Mouse (Mus musculus) CD4-positive helper T cell, adult 2 months (primary cell): Measurements from ENCODE around the gene Timp4.

Experiments used
- DNase-seq: peaks from one replicate; pipeline ENCODE4 v3.0.0-alpha.2; 2012; ENCODE audit warnings: low read depth, missing footprints, low spot score

The Timp4 gene

GRCm38 (mm10) chr6:115252099-115252873, at the start of gene Timp4:
Gene Timp4 (minus strand): TSS chr6:115252205.
- no peak for DNase-seq

DNA sequence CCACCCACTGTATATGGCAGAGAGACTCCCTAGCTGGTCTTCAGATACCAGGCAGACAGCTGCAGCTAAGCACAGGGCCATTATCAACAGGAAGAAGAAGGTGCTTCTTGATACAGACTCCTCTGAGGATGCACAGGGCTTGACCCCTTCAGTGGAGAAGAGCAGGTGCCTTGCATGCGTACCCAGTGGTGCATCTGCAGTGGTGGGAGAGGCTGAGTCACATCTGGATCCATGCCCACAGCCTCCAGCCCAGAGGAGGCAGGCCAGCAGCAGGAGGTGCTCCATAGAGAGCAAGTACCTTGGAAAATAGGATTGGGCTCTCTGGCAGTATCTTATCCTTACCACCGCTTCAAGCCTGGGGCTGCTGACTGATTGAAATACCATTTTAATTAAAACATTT, 41.9 kb upstream of the Timp4 start:
- DNase-seq, result no peak

DNA sequence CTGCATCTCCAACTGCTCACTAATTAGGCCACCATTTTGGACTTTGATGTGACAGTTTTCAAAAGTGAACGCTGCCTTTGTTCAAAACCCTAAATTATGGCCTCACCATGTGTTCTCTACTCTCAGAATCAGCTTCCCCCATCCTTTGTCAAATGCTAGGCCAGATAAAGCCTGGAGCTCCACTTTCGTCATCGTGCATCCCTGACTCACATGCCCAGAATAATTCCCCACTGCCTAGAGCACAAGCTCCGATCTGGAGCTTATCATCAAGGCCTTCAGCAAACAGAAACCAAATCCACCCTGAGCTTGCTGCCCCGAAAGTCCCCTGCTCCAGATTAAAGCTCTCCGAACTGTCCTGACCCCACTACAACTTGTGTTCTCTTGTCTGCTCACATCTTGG, 40.6 kb upstream of the Timp4 start:
- no peak for DNase-seq

- DNase-seq, result no peak
Observed at GRCm38 (mm10) chr6:115291823-115292222, 39.8 kb upstream of the Timp4 start.

DNA sequence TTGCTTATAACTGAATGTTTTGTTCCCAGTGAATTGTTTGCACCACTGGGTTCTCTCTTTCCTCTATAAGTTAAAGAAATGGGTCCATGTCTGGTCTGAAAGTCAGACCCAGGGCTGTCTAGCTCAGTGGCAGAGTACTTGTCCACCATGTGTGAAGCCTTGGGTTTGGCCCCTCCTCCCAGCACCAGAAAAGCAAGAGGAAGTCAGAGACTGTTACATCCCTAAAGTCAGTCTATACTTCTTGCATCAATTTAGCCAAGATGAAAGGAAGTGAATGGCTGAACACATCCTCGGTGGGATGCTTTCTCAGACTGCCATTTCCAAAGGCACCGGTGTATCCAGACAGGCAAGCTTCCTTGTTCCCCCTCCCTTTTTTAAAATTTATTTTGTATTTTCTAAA, 39.1 kb upstream of the Timp4 start:
- DNase-seq, result no peak

DNA sequence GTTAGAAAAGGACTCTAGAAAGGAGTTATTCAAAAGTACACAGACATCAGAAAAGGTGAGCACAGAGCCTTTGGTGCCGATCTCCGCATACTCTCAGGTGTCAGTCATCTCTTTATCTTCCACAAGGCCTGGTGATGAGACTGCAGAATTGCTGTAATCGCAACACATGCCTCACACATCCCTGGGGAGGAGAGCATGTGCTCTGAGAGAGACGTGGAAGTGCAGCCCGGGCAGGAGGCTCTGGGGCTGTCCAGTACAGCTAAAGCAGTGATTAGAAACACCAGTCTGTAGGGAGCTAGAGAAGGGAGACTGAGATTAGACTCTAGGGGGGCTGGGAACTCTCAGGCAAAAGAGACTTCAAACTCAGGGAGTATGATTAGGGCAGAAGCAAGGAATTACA, 38.6 kb upstream of the Timp4 start:
- no peak for DNase-seq

- no peak for DNase-seq
Observed at GRCm38 (mm10) chr6:115288223-115288622, 36.2 kb upstream of the Timp4 start.

GRCm38 (mm10) chr6:115286441-115286840, 34.4 kb upstream of the Timp4 start:
- DNase-seq, result no peak

- no peak for DNase-seq
Observed at GRCm38 (mm10) chr6:115284153-115284552, 32.1 kb upstream of the Timp4 start.

DNA sequence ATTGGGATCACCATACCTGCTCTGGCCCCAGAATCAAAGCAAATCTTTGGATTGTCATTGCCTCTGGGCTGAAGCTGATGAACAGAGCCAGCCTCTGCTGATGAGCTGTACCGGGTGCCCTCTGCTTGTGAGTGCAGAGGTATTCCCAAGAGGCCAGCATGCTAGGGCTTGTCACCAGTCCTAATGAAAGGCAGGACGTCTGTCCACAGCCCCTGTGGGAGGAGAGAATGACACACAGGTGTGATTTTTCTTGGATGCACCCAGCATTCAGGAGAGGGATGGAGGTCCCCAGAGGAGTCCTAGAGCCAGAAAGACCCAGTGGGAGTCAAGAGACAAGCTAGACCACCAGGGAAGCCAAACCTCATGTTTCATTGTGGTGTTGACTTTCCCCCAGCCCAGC, 27.6 kb upstream of the Timp4 start:
- DNase-seq, result no peak

- no peak for DNase-seq
Observed at GRCm38 (mm10) chr6:115278086-115278485, 26.1 kb upstream of the Timp4 start.

GRCm38 (mm10) chr6:115275116-115275815, 23.3 kb upstream of the Timp4 start:
- DNase-seq, result no peak

DNA sequence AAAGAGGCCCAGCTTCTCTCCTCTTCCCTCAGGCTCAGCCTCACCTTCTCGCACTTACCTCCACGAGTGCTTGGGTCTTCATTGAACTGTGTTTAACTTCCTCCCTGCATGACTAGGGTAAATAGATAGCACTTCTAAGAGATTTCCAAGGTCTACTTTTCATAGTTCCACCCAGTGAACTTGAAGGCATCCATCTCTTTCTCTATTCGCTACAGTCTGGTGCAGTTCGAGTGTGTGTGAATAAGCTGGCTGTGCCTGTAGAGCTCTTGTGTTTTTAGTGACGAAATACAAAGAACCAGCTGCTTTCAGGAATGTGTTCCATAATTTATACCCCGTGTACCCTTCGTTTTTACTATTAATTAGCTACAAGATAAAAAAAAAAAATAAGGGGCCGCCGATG, 22.7 kb upstream of the Timp4 start:
- DNase-seq, result no peak

DNA sequence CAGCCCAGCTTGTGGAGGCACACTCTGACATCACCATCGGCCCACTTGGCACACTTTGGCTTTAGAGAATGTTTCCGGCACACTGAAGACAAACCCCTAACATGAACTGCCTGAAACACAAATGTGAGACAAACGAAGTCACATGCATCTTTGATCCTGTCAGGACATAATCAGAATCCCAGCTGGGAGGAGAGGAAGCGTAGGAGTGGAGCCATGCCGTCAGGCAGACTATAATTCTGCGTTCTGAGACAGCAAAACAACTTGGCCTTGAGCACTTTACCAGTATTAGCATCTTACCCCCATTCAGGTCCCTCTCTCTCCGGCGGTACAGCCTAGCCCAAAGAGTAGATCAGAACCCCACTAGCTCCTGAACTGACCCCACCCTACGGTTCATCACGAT, 21.3 kb upstream of the Timp4 start:
- no peak for DNase-seq

DNA sequence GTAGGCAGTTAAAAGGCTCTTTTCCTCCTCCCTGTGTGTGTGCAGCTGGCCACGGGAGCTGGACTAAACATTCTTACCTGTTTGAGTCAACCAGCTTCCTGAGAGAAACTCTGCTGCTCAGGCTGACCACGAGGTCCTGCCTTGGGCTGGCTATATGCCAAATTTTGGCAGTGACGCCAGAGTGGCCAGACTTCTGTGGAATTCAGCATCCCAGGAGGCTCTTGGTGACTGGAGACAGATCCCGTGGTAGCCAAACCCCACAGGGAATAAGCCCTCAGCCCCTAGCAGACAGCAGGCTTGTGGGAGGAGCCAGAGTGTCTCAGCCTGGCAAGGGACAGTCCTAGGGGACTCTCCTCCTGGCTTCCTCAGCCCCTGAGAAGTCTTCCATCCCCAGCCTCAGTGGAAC, 19.9 kb upstream of the Timp4 start:
- no peak for DNase-seq

DNA sequence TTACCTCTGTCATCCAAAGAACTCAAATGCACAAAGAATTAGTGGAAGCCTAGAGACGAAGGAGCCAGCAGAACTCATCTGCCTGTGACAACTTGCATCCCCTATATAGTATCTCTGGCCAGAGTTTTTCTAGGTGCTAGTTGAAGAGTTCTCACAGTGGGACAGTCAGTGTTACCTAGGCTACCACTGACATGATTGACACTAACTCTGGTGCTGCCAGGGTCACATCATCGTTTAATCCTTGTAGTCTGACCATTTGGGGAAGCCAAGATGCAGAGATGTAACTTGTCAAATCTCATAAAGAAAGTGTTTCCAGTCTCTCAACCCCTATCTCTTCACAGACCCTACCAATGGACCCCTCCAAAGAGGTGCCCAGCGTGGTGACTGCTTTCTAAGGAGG, 19.3 kb upstream of the Timp4 start:
- no peak for DNase-seq

DNA sequence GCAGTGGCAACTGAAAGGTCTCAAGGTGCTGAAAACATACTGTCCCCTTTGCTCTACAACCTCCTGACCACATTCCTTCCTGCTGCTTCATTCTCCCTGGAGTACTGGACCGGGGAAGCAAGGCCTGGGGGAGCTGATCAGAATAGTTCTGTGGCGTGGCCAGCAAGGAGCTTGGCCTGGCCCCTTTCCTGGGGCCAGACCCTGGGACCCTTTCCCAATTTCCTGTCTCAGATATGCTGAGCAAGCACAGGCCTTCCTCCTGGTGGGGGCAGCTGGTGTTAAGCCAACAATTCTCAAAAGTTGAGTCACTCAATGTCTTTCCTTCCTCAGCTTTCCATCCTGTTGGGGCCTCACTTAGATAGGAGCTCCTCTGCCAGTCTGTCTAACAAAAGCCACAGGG, 18.1 kb upstream of the Timp4 start:
- DNase-seq, result no peak

DNA sequence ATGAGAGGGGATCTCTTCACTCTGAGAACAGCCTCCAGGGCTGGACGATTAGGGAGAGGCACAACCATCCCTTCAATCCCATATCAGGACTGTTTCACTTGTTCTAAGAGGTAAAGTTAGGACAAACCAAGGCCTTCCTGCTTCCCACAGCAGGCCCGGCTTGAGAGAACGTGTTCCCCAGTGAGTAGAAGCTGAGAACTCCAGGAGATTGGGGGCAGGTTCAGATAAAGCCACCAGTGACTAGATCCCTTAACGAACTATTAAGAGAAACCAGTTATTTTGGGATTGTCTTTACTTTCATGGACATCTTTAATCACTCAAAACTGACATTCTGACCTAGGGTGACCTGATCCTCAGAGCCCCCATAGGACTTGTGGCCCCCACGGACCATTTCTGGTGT, 17.6 kb upstream of the Timp4 start:
- DNase-seq, result no peak

- no peak for DNase-seq
Observed at GRCm38 (mm10) chr6:115268551-115269385, 16.8 kb upstream of the Timp4 start.

- DNase-seq, result no peak
Observed at GRCm38 (mm10) chr6:115267916-115268315, 15.9 kb upstream of the Timp4 start.

DNA sequence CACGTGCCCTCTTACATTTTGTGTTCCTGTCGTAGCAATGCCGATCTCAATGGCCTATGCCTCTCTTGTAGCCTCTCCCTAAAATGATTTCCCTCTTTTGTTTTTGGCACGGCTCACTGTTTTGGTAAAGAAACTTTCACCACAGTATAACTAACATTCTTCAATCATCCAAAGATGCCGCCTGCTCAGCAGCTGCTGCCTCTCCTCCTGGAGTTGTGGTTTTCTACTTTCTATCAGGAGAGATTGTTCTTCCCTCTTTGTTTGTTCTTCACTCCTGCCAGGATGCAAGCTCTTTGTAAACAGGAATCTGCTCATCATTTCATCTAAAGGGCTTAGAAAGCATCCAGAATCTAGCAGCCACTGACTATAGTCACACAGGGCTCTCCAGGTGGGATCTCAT, 14.8 kb upstream of the Timp4 start:
- DNase-seq, result no peak

DNA sequence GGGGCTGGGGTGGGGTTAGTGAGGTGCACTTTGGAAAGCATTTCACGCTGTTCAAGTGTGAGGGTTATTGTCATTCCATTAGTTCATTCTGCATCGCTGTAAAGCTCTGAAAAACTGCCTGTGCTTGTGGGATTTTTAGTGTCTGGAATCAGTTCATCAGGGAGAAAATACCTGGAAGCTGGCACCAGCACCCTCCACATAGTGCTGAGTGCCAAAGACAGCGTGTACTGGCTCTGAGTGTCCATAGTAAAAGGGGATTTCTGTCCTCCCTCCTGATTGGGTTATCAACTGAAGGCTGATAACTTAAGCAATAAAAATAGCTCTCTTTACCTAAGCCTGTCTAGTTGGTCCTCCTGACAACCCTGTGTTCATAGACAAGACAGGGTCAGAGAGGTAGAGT, 8.5 kb upstream of the Timp4 start:
- DNase-seq, result no peak
